Mouse (Mus musculus): ENCODE measurements at regions not wholly inside any gene's neighbourhood (a gene's known extent, or its start where the extent isn't known, plus 50 kb on each side); places are given as distances from the start of the nearest gene placed in this dataset.

- no peak overlapping the region for H3K4me2 ChIP-seq (ENCODE audit: low read depth, low read length)
- no peak overlapping the region for H3K9ac ChIP-seq (replicated peaks; ENCODE audit: low read length)
- DNase-seq (ENCODE audit: low spot score) (no peak), ATAC-seq (replicated peaks; ENCODE audit: insufficient number of reproducible peaks, low FRiP score, low TSS enrichment, low read depth) (no peak)
- H3K4me3 ChIP-seq (ENCODE audit: low read depth, low read length) = no peak overlapping the region
- WGBS = 89% methylated on average over 4 of the region's 4 CpGs
- H3K27ac ChIP-seq (replicated peaks; ENCODE audit: low read depth, low read length) = no peak overlapping the region
- no peaks in the 10 kb centered on the region for H3K36me3 ChIP-seq (replicated peaks; ENCODE audit: control insufficient read depth, insufficient read depth, low read depth, low read length)
- no peaks in the 10 kb centered on the region for H3K27me3 ChIP-seq (ENCODE audit: control insufficient read depth, insufficient read depth, low read length)
- H3K4me1 ChIP-seq (ENCODE audit: control insufficient read depth, insufficient read depth, low read length) = no peaks in the 10 kb centered on the region
- no peaks in the 10 kb centered on the region for H3K9me3 ChIP-seq (replicated peaks; ENCODE audit: control insufficient read depth, low read length)
Observed at GRCm38 (mm10) chr2:3922739-3923138, 94.8 kb upstream of the Frmd4a start.

- Histone ChIP-seq H3K4me3 (ENCODE audit: low read depth, low read length) (no peak overlapping the region), H3K4me1 (ENCODE audit: control insufficient read depth, insufficient read depth, low read length) (no peaks in the 10 kb centered on the region), H3K9me3 (replicated peaks; ENCODE audit: control insufficient read depth, low read length) (no peaks in the 10 kb centered on the region), H3K9ac (replicated peaks; ENCODE audit: low read length) (no peak overlapping the region), H3K27me3 (ENCODE audit: control insufficient read depth, insufficient read depth, low read length) (no peaks in the 10 kb centered on the region), H3K27ac (replicated peaks; ENCODE audit: low read depth, low read length) (no peak overlapping the region), H3K36me3 (replicated peaks; ENCODE audit: control insufficient read depth, insufficient read depth, low read depth, low read length) (no peaks in the 10 kb centered on the region), H3K4me2 (ENCODE audit: low read depth, low read length) (no peak overlapping the region)
- WGBS = 83% methylated on average over 6 of the region's 6 CpGs
- ATAC-seq (replicated peaks; ENCODE audit: insufficient number of reproducible peaks, low FRiP score, low TSS enrichment, low read depth) (no peak), DNase-seq (ENCODE audit: low spot score) (no peak)
Observed at GRCm38 (mm10) chr2:3924696-3925095, 92.8 kb upstream of the Frmd4a start.

GRCm38 (mm10) chr2:3925199-3925598 is 92.3 kb upstream of the Frmd4a start:
- no peaks in the 10 kb centered on the region for H3K4me1 ChIP-seq (ENCODE audit: control insufficient read depth, insufficient read depth, low read length)
- DNase-seq (ENCODE audit: low spot score) = no peak
- H3K9ac ChIP-seq (replicated peaks; ENCODE audit: low read length) = no peak overlapping the region
- no peaks in the 10 kb centered on the region for H3K36me3 ChIP-seq (replicated peaks; ENCODE audit: control insufficient read depth, insufficient read depth, low read depth, low read length)
- H3K4me2 ChIP-seq (ENCODE audit: low read depth, low read length) = no peak overlapping the region
- H3K9me3 ChIP-seq (replicated peaks; ENCODE audit: control insufficient read depth, low read length) = no peaks in the 10 kb centered on the region
- no peak overlapping the region for H3K4me3 ChIP-seq (ENCODE audit: low read depth, low read length)
- no peak for ATAC-seq (replicated peaks; ENCODE audit: insufficient number of reproducible peaks, low FRiP score, low TSS enrichment, low read depth)
- no peak overlapping the region for H3K27ac ChIP-seq (replicated peaks; ENCODE audit: low read depth, low read length)
- H3K27me3 ChIP-seq (ENCODE audit: control insufficient read depth, insufficient read depth, low read length) = no peaks in the 10 kb centered on the region
- 78% methylated on average over 3 of the region's 3 CpGs for WGBS

GRCm38 (mm10) chr2:3926129-3926528 is 91.4 kb upstream of the Frmd4a start:
- ATAC-seq (replicated peaks; ENCODE audit: insufficient number of reproducible peaks, low FRiP score, low TSS enrichment, low read depth) (no peak), DNase-seq (ENCODE audit: low spot score) (no peak)
- Histone ChIP-seq H3K4me2 (ENCODE audit: low read depth, low read length) (no peak overlapping the region), H3K4me3 (ENCODE audit: low read depth, low read length) (no peak overlapping the region), H3K36me3 (replicated peaks; ENCODE audit: control insufficient read depth, insufficient read depth, low read depth, low read length) (no peaks in the 10 kb centered on the region), H3K9ac (replicated peaks; ENCODE audit: low read length) (no peak overlapping the region), H3K27me3 (ENCODE audit: control insufficient read depth, insufficient read depth, low read length) (no peaks in the 10 kb centered on the region), H3K9me3 (replicated peaks; ENCODE audit: control insufficient read depth, low read length) (no peaks in the 10 kb centered on the region), H3K4me1 (ENCODE audit: control insufficient read depth, insufficient read depth, low read length) (no peaks in the 10 kb centered on the region), H3K27ac (replicated peaks; ENCODE audit: low read depth, low read length) (no peak overlapping the region)

- no peaks in the 10 kb centered on the region for H3K4me1 ChIP-seq (ENCODE audit: control insufficient read depth, insufficient read depth, low read length)
- H3K4me2 ChIP-seq (ENCODE audit: low read depth, low read length) = no peak overlapping the region
- no peak overlapping the region for H3K4me3 ChIP-seq (ENCODE audit: low read depth, low read length)
- no peak for ATAC-seq (replicated peaks; ENCODE audit: insufficient number of reproducible peaks, low FRiP score, low TSS enrichment, low read depth)
- no peak overlapping the region for H3K27ac ChIP-seq (replicated peaks; ENCODE audit: low read depth, low read length)
- WGBS = 61% methylated on average over 8 of the region's 8 CpGs
- DNase-seq (ENCODE audit: low spot score) = no peak
- H3K9me3 ChIP-seq (replicated peaks; ENCODE audit: control insufficient read depth, low read length) = no peaks in the 10 kb centered on the region
- H3K36me3 ChIP-seq (replicated peaks; ENCODE audit: control insufficient read depth, insufficient read depth, low read depth, low read length) = no peaks in the 10 kb centered on the region
- H3K27me3 ChIP-seq (ENCODE audit: control insufficient read depth, insufficient read depth, low read length) = no peaks in the 10 kb centered on the region
- no peak overlapping the region for H3K9ac ChIP-seq (replicated peaks; ENCODE audit: low read length)
Observed at GRCm38 (mm10) chr2:3927141-3927810, 90.2 kb upstream of the Frmd4a start.

- no peaks in the 10 kb centered on the region for H3K4me1 ChIP-seq (ENCODE audit: control insufficient read depth, insufficient read depth, low read length)
- no peak overlapping the region for H3K4me3 ChIP-seq (ENCODE audit: low read depth, low read length)
- no peak overlapping the region for H3K9ac ChIP-seq (replicated peaks; ENCODE audit: low read length)
- no peaks in the 10 kb centered on the region for H3K27me3 ChIP-seq (ENCODE audit: control insufficient read depth, insufficient read depth, low read length)
- WGBS = 80% methylated on average over 4 of the region's 4 CpGs
- H3K27ac ChIP-seq (replicated peaks; ENCODE audit: low read depth, low read length) = no peak overlapping the region
- no peak overlapping the region for H3K4me2 ChIP-seq (ENCODE audit: low read depth, low read length)
- H3K9me3 ChIP-seq (replicated peaks; ENCODE audit: control insufficient read depth, low read length) = no peaks in the 10 kb centered on the region
- DNase-seq (ENCODE audit: low spot score) (no peak), ATAC-seq (replicated peaks; ENCODE audit: insufficient number of reproducible peaks, low FRiP score, low TSS enrichment, low read depth) (no peak)
- no peaks in the 10 kb centered on the region for H3K36me3 ChIP-seq (replicated peaks; ENCODE audit: control insufficient read depth, insufficient read depth, low read depth, low read length)
Observed at GRCm38 (mm10) chr2:3927853-3928252, 89.7 kb upstream of the Frmd4a start.

- ATAC-seq (replicated peaks; ENCODE audit: insufficient number of reproducible peaks, low FRiP score, low TSS enrichment, low read depth) (no peak), DNase-seq (ENCODE audit: low spot score) (no peak)
- Histone ChIP-seq H3K9me3 (replicated peaks; ENCODE audit: control insufficient read depth, low read length) (no peaks in the 10 kb centered on the region), H3K4me3 (ENCODE audit: low read depth, low read length) (no peak overlapping the region), H3K27me3 (ENCODE audit: control insufficient read depth, insufficient read depth, low read length) (no peaks in the 10 kb centered on the region), H3K27ac (replicated peaks; ENCODE audit: low read depth, low read length) (no peak overlapping the region), H3K4me2 (ENCODE audit: low read depth, low read length) (no peak overlapping the region), H3K36me3 (replicated peaks; ENCODE audit: control insufficient read depth, insufficient read depth, low read depth, low read length) (no peaks in the 10 kb centered on the region), H3K9ac (replicated peaks; ENCODE audit: low read length) (no peak overlapping the region), H3K4me1 (ENCODE audit: control insufficient read depth, insufficient read depth, low read length) (no peaks in the 10 kb centered on the region)
- WGBS = 86% methylated on average over 5 of the region's 5 CpGs
Observed at GRCm38 (mm10) chr2:3930650-3931049, 86.9 kb upstream of the Frmd4a start.

- H3K27me3 ChIP-seq (ENCODE audit: control insufficient read depth, insufficient read depth, low read length) = no peaks in the 10 kb centered on the region
- no peak overlapping the region for H3K4me3 ChIP-seq (ENCODE audit: low read depth, low read length)
- H3K9ac ChIP-seq (replicated peaks; ENCODE audit: low read length) = no peak overlapping the region
- H3K4me1 ChIP-seq (ENCODE audit: control insufficient read depth, insufficient read depth, low read length) = no peaks in the 10 kb centered on the region
- no peak overlapping the region for H3K4me2 ChIP-seq (ENCODE audit: low read depth, low read length)
- H3K9me3 ChIP-seq (replicated peaks; ENCODE audit: control insufficient read depth, low read length) = no peaks in the 10 kb centered on the region
- H3K27ac ChIP-seq (replicated peaks; ENCODE audit: low read depth, low read length) = no peak overlapping the region
- DNase-seq (ENCODE audit: low spot score) = no peak
- no peaks in the 10 kb centered on the region for H3K36me3 ChIP-seq (replicated peaks; ENCODE audit: control insufficient read depth, insufficient read depth, low read depth, low read length)
- no peak for ATAC-seq (replicated peaks; ENCODE audit: insufficient number of reproducible peaks, low FRiP score, low TSS enrichment, low read depth)
- 85% methylated on average over 2 of the region's 2 CpGs for WGBS
Observed at GRCm38 (mm10) chr2:3940786-3941185, 76.7 kb upstream of the Frmd4a start.
